Mouse (Mus musculus) cerebral cortex, adult 2 months (tissue): ENCODE measurements around the gene Rapgef1.

ENCODE experiments used
- WGBS: fragments of 180-500 bp; shearing (Covaris S2); methylation state at CpG from one replicate; pipeline ENCODE4 v1.1.7; 2018; 5-methylcytosine and 5-hydroxymethylcytosine counted together

Rapgef1 gene

GRCm38 (mm10) chr2:29674545-29674944 lies 55.0 kb downstream of the Rapgef1 start:
- 71% methylated on average over 2 of the region's 2 CpGs for WGBS

DNA sequence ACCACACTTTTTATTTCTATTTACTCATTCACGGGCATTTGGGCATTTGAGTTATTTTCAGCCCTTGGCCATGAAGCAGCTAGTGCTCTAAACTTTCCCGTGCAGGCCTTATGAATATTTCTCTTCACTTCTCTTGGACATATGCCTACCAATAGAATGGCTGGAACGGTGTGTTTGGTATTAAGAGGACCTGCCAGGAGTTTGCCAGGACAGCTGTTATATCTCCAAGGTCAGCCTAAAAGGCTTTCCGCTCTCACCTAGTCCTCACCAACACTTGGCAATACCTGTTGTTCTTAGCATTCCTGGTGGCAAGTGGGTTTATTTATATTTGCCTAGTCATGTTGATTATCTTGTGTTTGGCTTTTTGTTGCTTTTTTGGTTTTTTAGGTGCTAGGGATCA lies 56.3 kb downstream of the Rapgef1 start:
- 57% methylated on average over 4 of the region's 4 CpGs for WGBS

GRCm38 (mm10) chr2:29676513-29676912 lies 57.0 kb downstream of the Rapgef1 start:
- 52% methylated on average over 6 of the region's 6 CpGs for WGBS

DNA sequence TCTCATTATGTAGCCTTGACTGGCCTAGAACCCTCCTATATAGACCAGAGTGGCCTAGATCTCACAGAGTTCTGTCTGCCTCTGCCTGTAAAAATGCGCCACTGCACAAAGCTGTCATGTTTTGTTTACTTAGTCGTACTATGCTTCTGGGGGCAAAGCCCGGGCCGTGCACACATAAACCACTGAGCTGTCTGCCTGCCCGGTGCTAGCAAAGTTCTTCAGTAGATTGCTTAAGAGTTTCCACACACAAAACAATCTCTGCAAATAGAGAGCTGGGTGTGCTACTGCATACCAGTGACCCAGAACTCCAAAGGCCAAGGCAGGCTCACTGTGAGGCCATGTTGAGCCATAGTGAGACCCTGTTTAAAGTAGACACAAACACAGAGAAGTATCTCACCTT lies 58.3 kb downstream of the Rapgef1 start:
- WGBS: 72% methylated on average over 5 of the region's 5 CpGs

GRCm38 (mm10) chr2:29678524-29678923 lies 59.0 kb downstream of the Rapgef1 start:
- 76% methylated on average over 3 of the region's 3 CpGs for WGBS

GRCm38 (mm10) chr2:29679710-29680584 lies 60.4 kb downstream of the Rapgef1 start:
- 86% methylated on average over 6 of the region's 6 CpGs for WGBS

DNA sequence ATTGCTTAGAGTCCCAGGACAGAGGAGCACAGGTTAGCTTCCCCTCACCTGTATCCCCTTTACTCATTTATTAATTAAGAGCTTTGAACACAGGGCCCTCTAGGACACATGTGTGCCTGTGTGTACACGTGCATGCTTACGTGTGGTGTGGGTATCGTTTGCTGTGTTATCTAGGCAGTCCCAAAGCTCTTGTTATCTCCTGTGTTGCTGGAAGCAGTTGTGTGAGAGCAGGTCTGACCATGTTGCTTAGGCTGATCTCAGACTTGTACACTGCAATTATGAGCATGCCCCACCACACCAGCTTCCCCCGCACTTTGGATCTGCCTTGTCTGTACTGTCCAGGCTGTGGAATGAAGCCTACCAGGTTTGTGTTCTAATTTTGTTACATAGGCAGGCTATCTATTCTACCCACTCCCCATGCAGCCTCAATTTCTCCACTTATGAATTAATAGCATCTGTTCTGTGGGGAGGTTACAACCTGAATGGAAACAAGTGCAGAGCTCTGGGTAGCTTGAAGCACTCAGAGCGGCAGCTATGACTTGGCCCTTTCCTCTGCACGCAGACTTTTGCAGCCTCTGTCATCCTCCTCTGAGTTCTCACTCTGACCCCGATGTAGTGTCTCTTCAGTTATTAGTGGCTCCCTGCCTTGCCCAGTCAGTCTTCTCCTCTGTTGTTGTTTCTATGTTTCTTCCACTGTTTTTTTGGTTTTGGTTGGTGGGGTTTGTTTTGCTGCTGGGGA lies 63.9 kb downstream of the Rapgef1 start:
- 90% methylated on average over 7 of the region's 7 CpGs for WGBS

GRCm38 (mm10) chr2:29684498-29684897 lies 65.0 kb downstream of the Rapgef1 start:
- 41% methylated on average over 2 of the region's 2 CpGs for WGBS

DNA sequence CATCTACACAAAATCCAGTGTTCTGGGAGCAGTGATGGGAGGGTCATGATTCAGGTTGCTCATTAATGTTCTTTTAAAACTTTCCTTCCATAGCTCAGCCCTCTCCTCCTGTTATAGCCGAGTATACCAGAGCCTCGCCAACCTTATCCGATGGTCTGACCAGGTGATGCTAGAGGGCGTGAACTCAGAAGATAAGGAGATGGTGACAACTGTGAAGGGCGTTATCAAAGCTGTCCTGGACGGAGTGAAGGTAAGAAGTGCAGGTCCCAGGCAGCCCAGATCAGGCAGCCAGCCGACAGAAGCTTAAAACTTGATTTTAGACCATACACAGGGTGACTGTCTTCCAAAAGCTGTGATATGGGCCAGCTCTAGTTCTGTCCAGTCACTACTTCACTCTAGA lies 69.5 kb downstream of the Rapgef1 start:
- whole genome bisulfite sequencing: 96% methylated on average over 7 of the region's 7 CpGs

- 66% methylated on average over 2 of the region's 2 CpGs for WGBS
These were observed 70.0 kb downstream of the Rapgef1 start for GRCm38 (mm10) chr2:29689495-29689894.

DNA sequence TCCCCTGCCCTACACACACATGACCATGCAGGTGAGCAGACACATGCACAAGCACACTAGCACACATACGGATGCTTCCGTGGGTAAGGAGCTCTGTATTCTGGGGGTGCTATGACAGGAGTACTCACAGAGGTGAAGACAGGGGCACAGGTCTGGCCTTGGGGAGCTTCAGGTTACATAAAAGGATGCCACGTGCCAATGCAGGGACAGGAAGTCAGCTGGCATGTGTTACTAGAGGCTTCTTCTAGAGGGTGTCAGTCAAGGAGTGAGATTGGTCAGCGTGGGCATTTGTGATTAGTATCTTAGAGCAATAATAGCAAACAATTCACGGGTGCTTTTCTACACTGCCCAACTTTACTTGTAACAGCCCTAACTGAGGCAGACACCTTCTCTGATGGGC lies 71.5 kb downstream of the Rapgef1 start:
- WGBS: 85% methylated on average over 5 of the region's 5 CpGs

DNA sequence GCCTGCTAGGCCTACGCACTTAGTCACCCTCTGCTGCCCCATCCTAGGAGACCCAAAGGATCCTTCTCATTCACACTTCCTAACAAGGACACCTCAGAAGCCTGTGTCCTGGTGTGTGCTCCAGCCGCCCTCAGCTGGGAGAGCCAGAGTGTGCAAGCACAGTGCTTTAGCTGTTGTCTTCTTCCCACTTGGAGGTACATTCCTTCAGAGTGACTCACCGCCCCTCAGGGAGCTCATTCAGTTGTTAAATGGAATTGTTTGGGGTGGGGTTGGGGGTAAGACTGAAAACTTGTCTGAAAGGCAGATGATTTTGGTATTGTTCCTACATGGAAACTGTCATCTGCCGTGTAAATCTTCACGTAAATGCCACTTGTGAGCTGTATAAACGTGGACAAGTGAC lies 72.0 kb downstream of the Rapgef1 start:
- WGBS: 79% methylated on average over 6 of the region's 6 CpGs

DNA sequence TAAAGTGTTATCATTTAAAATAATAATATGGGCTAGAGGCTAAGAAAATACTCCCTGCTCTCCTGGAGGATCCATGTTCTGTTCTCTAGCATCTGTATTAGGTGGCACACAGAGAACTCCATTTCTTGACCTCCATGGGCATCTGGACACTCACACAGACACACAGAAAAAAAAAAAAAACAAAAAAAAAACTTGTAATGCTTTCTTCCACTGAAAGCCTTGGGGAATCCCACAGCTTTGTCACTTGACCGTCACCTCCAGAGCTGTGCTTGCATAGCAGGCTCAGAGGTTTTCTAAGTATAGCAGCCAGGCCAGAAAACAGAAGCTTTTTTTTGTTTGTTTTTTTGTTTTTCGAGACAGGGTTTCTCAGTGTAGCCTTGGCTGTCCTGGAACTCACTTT lies 72.7 kb downstream of the Rapgef1 start:
- WGBS: 79% methylated on average over 2 of the region's 2 CpGs

DNA sequence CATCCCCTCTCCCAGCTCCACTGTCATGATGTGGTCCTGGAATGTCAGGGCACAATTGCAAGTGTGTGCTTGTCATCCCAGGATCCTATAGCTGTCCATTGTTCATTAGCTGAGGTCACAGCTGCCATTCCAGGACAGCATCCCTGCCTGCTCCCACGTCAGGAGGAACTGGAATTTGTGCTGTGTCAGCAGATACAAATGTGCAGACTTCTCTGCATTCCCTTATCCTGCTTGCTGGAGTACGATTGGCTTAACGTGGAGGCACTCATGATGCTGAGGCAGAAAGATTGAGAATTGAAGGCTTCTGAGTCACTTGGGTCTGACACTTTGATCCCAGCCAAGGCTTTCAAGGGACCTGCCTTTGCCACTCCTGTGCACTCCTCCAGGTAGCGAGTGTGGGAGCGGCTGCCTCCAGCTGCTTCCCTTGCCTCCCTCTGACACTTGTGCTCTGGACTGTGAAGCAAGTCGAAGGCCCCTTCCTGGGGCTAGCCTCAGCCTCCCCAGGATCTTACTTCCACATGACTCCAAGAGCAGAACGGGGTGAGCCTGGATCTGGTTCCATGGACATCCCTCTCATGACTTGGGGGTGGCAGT lies 76.8 kb downstream of the Rapgef1 start:
- WGBS: 81% methylated on average over 7 of the region's 7 CpGs

- 72% methylated on average over 6 of the region's 6 CpGs for WGBS
These were observed 79.1 kb downstream of the Rapgef1 start for GRCm38 (mm10) chr2:29698421-29699290.

DNA sequence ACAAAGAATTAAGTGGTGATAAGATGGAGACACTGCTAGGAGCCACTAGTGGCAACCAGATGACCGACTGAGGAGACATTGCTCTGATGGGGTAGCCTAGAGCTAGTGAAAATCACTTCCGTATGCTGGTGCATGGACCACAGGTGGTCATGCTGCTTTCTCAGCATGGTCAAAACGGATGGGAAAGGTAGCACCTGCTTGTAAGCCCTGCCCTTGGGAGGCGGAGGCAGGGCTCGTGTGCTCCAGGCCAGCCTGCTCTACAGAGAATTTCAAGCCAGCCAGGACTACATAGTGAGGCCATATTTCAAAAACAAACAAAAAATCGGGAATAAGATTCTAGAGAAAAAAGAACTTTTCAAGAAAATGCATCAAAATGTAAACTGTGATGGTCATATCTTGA lies 81.9 kb downstream of the Rapgef1 start:
- 90% methylated on average over 6 of the region's 6 CpGs for WGBS

DNA sequence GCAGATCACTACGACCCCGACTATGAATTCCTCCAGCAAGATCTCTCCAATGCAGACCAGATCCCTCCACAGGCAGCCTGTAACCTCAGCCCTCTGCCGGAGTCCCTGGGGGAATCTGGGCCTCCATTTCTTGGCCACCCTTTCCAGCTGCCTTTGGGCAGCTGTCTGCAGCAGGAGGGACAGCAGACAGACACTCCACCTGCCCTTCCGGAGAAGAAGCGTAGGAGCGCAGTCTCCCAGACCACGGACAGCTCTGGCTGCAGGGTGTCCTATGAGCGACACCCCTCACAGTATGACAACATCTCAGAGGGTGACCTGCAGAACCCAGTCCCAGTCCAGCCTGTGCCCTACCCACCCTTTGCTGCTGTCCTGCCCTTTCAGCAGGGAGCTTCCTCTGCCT lies 82.7 kb downstream of the Rapgef1 start:
- WGBS: 90% methylated on average over 8 of the region's 8 CpGs

DNA sequence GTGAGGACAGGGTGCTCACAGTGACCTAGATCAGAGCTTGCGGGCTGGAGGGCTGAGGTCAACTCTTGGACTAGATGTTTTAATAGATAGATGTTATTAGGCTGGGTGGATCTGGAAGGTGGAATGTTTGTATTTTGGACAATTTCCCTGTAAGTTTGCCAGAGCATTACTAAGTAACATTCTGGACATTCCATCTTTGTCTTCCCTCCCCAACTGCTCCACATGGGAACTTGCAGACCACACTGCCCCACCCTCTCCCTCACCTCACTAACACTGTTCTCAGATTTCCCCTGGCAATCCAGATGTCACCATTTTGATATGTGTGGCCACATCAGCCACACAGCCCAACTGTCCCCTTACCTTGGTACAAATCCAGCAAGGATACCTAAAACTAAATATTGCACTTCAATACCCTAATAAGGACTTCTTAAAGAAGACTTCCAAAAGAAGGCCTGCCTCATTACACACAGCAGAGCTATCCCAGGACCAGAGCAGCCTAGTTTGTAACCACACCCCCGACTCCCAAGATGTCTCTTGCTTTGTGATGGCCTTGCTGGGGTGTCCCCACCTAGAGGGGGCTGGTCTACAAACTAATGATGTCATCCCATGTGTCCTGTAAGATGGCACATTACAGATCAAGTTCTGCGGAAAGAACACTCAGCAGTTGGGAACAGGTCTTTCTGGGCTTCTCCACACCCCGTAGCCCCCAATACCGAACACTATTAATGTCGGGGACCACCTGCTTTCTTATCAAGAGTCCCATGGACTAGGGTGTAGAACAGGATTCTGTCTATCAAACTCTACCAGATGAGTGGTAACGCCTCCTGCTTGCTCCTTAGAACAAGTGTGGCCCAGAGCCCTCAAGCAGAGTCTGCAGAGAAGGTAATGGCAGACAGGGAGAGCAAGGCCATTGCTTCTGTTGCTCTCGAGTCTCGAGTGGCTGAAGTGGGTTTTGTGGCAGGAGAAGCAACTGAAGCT lies 83.9 kb downstream of the Rapgef1 start:
- 97% methylated on average over 9 of the region's 9 CpGs for WGBS

DNA sequence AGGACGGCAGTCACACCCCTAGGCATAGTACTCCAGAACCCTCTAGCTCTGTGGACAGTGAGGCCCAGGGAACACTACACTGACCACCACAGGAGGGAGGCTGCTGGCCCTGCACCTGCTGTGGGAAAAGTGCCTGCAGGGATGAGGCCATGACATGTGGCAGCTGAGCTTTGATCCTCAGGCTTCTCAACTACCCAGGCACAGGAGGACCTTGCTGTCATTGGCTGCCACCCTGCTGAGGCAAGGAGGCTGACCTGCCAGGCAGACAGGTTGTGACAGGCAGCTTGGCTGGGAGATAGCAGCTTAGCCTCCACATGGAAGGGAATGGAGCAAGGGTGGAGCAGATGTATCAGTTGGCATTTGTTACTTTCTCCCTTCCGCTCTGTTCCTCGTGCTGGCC lies 86.0 kb downstream of the Rapgef1 start:
- 86% methylated on average over 3 of the region's 3 CpGs for WGBS
